In genomic region chr3:101300271-101301071, GRCm38 (mm10) we compare ENCODE assay signal across 8 mouse cellular contexts. TPM values are rescaled to one million over a fixed set of nuclear protein-coding genes. Genes with fewer than 3 reads are reported as not detected.
DNase-seq lines count a peak whose midpoint lies in the region; ATAC-seq lines count a peak whose summit lies in the region.

No protein-coding gene starts in this region.

- H3K9ac ChIP-seq in forebrain, embryonic 16.5 days (replicated peaks; ENCODE audit: low read depth, low read length): peak overlapping the region; percentile 56
- H3K9ac ChIP-seq in liver, embryonic 11.5 days (ENCODE audit: low read depth, low read length): peak overlapping the region; percentile 57

- no peaks in the 10 kb centered on the region for H3K27me3 ChIP-seq in forebrain, embryonic 16.5 days (replicated peaks; ENCODE audit: control insufficient read depth, insufficient read depth, low read length)
- no peaks in the 10 kb centered on the region for H3K27me3 ChIP-seq in liver, embryonic 11.5 days (replicated peaks; ENCODE audit: control insufficient read depth, insufficient read depth, low read length)

- H3K9me3 ChIP-seq in forebrain, embryonic 16.5 days (ENCODE audit: control insufficient read depth, low read length): no peaks in the 10 kb centered on the region
- H3K9me3 ChIP-seq in liver, embryonic 11.5 days (ENCODE audit: control insufficient read depth, low read length): no peaks in the 10 kb centered on the region

- peak; percentile 72 for ATAC-seq in forebrain, embryonic 16.5 days
- ATAC-seq in inflammation-experienced regulatory T-cells, adult 6 months: peak; percentile 29
- ATAC-seq in liver, embryonic 11.5 days (replicated peaks; ENCODE audit: low FRiP score): peak; percentile 57; the same call in 1 of the 2 replicates

- H3K4me3 ChIP-seq in forebrain, embryonic 16.5 days (replicated peaks; ENCODE audit: low read length): peak overlapping the region; percentile 30
- 0 out of 2 replicates have a peak overlapping the region, but pooled peaks have one; percentile 1 for H3K4me3 ChIP-seq in liver, embryonic 11.5 days (ENCODE audit: low read depth, low read length)

- no peaks in the 10 kb centered on the region for H3K36me3 ChIP-seq in forebrain, embryonic 16.5 days (ENCODE audit: control insufficient read depth, insufficient read depth)
- H3K36me3 ChIP-seq in liver, embryonic 11.5 days (ENCODE audit: control insufficient read depth, insufficient read depth, low read length): no peaks in the 10 kb centered on the region

- H3K4me2 ChIP-seq in forebrain, embryonic 16.5 days (ENCODE audit: low read length): peak overlapping the region; percentile 55
- peak overlapping the region; percentile 53 for H3K4me2 ChIP-seq in liver, embryonic 11.5 days

- peak; percentile 22 for DNase-seq in adrenal gland, postnatal 14 days
- DNase-seq in adrenal gland, adult 18-20 months (ENCODE audit: low spot score in 2 of 2): no peak
- peak; percentile 27 for DNase-seq in ES-CJ7 (ENCODE audit: low read depth, low spot score)
- peak; percentile 61 for DNase-seq in liver, embryonic 11.5 days (ENCODE audit: low spot score)
- DNase-seq in right cerebral cortex, postnatal 10 days (ENCODE audit: low spot score in 2 of 2): peak; percentile 73 to 80
- no peak for DNase-seq in lung, postnatal 14 days

- WGBS in forebrain, embryonic 16.5 days: 12% methylated on average over 23 of the region's 23 CpGs
- 27% methylated on average over 23 of the region's 23 CpGs for WGBS in liver, embryonic 11.5 days

- peak overlapping the region; percentile 73 for H3K27ac ChIP-seq in forebrain, embryonic 16.5 days (ENCODE audit: low read length)
- no peak overlapping the region for H3K27ac ChIP-seq in liver, embryonic 11.5 days (ENCODE audit: low read depth, low read length)

- H3K4me1 ChIP-seq in forebrain, embryonic 16.5 days (replicated peaks; ENCODE audit: control insufficient read depth, insufficient read depth, low read length): peaks cover 25% of the 10 kb centered on the region
- peaks cover 13% of the 10 kb centered on the region for H3K4me1 ChIP-seq in liver, embryonic 11.5 days (replicated peaks; ENCODE audit: control insufficient read depth, insufficient read depth, low read length)

RNA-seq across cellular contexts. Expression of gene Cd2, which starts 12.7 kb away (rescaled TPM):
- 1.3 and 16.9 TPM in 2 replicates for total RNA-seq in adrenal gland, postnatal 14 days (2021)
- 1 to 10 TPM in 1 of 2 experiments, under 1 TPM in 1; 0.76 to 1.5 TPM for total RNA-seq in adrenal gland, adult 18-20 months (2021)
- 0.37 and 0.57 TPM in 2 replicates for polyA plus RNA-seq in forebrain, embryonic 16.5 days (2015; fragmentation: Nextera tagmentation; extraction: Ambion mirVana)
- 1,000 to 10,000 TPM; 1,311 to 1,764 (median 1,493) TPM for polyA plus RNA-seq in inflammation-experienced regulatory T-cells, adult 6 months (2017; shearing (Covaris generic))
- not detected in 2 replicates for polyA plus RNA-seq in liver, embryonic 11.5 days (2014; fragmentation: Nextera tagmentation; extraction: Ambion mirVana)

Comparison
In these comparisons a context has a peak if more than half of its experiments do, and no peak if none do; other contexts are left out.
1. DNase-seq: peak in adrenal gland, postnatal 14 days (single experiment), ES-CJ7 (single experiment), liver, embryonic 11.5 days (single experiment) and right cerebral cortex, postnatal 10 days (2 of 2); none in adrenal gland, adult 18-20 months (0 of 2) and lung, postnatal 14 days (single experiment).
2. RNA of gene Cd2, which starts 12.7 kb away (polyA plus RNA-seq): 1,311 to 1,764 TPM in inflammation-experienced regulatory T-cells, adult 6 months; 0.37 to 0.57 TPM in forebrain, embryonic 16.5 days and not detected in liver, embryonic 11.5 days; every median in the first group is over 100 times any median in the second.
3. Peak in every context shown above with its lines, with median percentiles within 50 percentile points of each other: ATAC-seq.